Comparison of ENCODE assay signal across 8 mouse cellular contexts in the genomic region with DNA sequence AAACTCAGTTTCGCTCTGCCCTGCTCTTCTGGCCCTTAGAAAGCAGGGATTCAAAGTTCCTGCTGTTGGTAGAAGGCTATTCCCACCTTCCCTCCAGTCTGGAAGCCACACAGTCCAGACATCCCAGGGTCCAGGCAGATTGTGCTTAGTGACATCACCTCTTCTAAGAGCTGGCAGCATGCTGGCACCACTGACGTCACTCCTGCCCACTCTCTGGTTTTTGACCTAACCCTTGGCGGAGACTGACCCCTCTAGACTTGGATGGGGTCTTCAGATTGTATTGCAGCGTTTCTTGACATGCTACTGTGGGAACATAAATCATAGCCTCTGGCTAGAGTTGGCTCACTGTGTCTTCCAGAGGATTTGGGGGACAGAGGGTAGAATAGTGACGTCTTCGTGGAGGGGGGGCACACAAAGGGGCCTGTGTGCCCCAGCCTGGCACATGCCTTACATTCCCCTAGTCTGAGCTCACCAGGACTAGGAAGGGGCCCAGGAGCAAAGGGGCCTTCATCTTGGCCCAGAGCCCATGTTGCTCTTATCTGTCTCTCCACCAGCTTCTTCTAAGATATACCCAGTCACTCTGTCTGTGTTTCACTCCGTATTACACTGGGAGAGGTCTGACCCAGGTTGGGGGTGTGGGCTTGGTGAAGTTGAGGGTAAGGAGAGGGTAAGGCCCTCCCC. TPM values are rescaled to one million over a fixed set of nuclear protein-coding genes. Genes with fewer than 3 reads are reported as not detected.
DNase-seq lines count a peak whose midpoint lies in the region; ATAC-seq and TF ChIP-seq lines count a peak whose summit lies in the region.

No protein-coding gene starts in this region.

- peak; percentile 51 to 53 for DNase-seq in cerebellum, adult 18-20 months
- no peak for DNase-seq in cerebellum, postnatal 4 days (ENCODE audit: low spot score in 2 of 2)
- DNase-seq in forebrain, embryonic 11.5 days (ENCODE audit: low spot score) = no peak
- DNase-seq in frontal cortex, postnatal 10 days (ENCODE audit: low spot score in 2 of 2) = no peak
- no peak for DNase-seq in right cerebral cortex, postnatal 25 days
- DNase-seq in left cerebral cortex, adult 11 months (ENCODE audit: low spot score) = no peak

- peaks cover 35% of the 10 kb centered on the region for H3K36me3 ChIP-seq in ES-Bruce4 (ENCODE audit: control insufficient read depth, insufficient read depth, low read length, poor library complexity, severe bottlenecking)
- no peaks in the 10 kb centered on the region for H3K36me3 ChIP-seq in forebrain, embryonic 11.5 days (ENCODE audit: control insufficient read depth, insufficient read depth, low read length)
- H3K36me3 ChIP-seq in liver, embryonic 12.5 days = 0 out of 2 replicates have a peak, but pooled peaks cover 5% of the 10 kb centered on the region

- H3K9me3 ChIP-seq in ES-Bruce4 (replicated peaks; ENCODE audit: control insufficient read depth, insufficient read depth, low read length, poor library complexity, severe bottlenecking) = no peaks in the 10 kb centered on the region
- H3K9me3 ChIP-seq in forebrain, embryonic 11.5 days (ENCODE audit: control insufficient read depth, low read length) = no peaks in the 10 kb centered on the region
- H3K9me3 ChIP-seq in liver, embryonic 12.5 days (replicated peaks) = no peaks in the 10 kb centered on the region

- TF ChIP-seq EP300 in ES-Bruce4 (IDR thresholded peaks at IDR 0.05; ENCODE audit: insufficient read depth, low read depth, low read length) = no peak

- no peak for TF ChIP-seq CTCF in ES-Bruce4 (IDR thresholded peaks at IDR 0.05; ENCODE audit: low read depth, low read length)

- no peak for TF ChIP-seq POLR2A in ES-Bruce4 (IDR thresholded peaks at IDR 0.05; ENCODE audit: insufficient read depth, low read length)

- H3K4me3 ChIP-seq in ES-Bruce4 (ENCODE audit: low read depth, low read length) = peak overlapping the region; percentile 82
- H3K4me3 ChIP-seq in forebrain, embryonic 11.5 days (ENCODE audit: low read depth, low read length) = peak overlapping the region; percentile 43
- H3K4me3 ChIP-seq in liver, embryonic 12.5 days = peak overlapping the region; percentile 56

- ATAC-seq in forebrain, embryonic 11.5 days (replicated peaks; ENCODE audit: low FRiP score) = no peak
- no peak for ATAC-seq in liver, embryonic 12.5 days

- H3K4me1 ChIP-seq in ES-Bruce4 (ENCODE audit: control insufficient read depth, insufficient read depth, low read length) = peaks cover 9% of the 10 kb centered on the region
- peaks cover 11% of the 10 kb centered on the region for H3K4me1 ChIP-seq in forebrain, embryonic 11.5 days (replicated peaks; ENCODE audit: control insufficient read depth, insufficient read depth, low read length)
- H3K4me1 ChIP-seq in liver, embryonic 12.5 days = peaks cover 27% of the 10 kb centered on the region

- peak overlapping the region; percentile 87 for H3K9ac ChIP-seq in ES-Bruce4 (ENCODE audit: low read depth, poor library complexity, severe bottlenecking)
- no peak overlapping the region for H3K9ac ChIP-seq in forebrain, embryonic 11.5 days (ENCODE audit: low read length)
- H3K9ac ChIP-seq in liver, embryonic 12.5 days = no peak overlapping the region

- H3K27ac ChIP-seq in ES-Bruce4 (ENCODE audit: insufficient read depth, low read length) = no peak overlapping the region
- no peak overlapping the region for H3K27ac ChIP-seq in forebrain, embryonic 11.5 days (ENCODE audit: low read depth, low read length)
- H3K27ac ChIP-seq in liver, embryonic 12.5 days = no peak overlapping the region

- 67% methylated on average over 7 of the region's 7 CpGs for WGBS in forebrain, embryonic 11.5 days
- 56% methylated on average over 7 of the region's 7 CpGs for WGBS in liver, embryonic 12.5 days (ENCODE audit: insufficient replicate concordance)

- H3K27me3 ChIP-seq in ES-Bruce4 (ENCODE audit: control insufficient read depth, insufficient read depth, low read length, poor library complexity, severe bottlenecking) = no peaks in the 10 kb centered on the region
- peaks cover 22% of the 10 kb centered on the region for H3K27me3 ChIP-seq in forebrain, embryonic 11.5 days (ENCODE audit: control insufficient read depth, insufficient read depth, low read length)
- H3K27me3 ChIP-seq in liver, embryonic 12.5 days (replicated peaks) = peaks cover 66% of the 10 kb centered on the region

- H3K4me2 ChIP-seq in forebrain, embryonic 11.5 days (ENCODE audit: low read depth, low read length, severe bottlenecking) = peak overlapping the region; percentile 70; the same call in 1 of the 2 replicates
- peak overlapping the region; percentile 71 for H3K4me2 ChIP-seq in liver, embryonic 12.5 days

RNA-seq across cellular contexts. Expression of a gene that starts 1.6 kb away (rescaled TPM):
- polyA plus RNA-seq in ES-Bruce4 (2011; ENCODE audit: insufficient read depth, insufficient read length, low read depth, missing spikeins) = 57.6 and 58.0 TPM in 2 replicates
- polyA plus RNA-seq in forebrain, embryonic 11.5 days (2014; fragmentation: Nextera tagmentation; extraction: Ambion mirVana) = 12.9 and 14.8 TPM in 2 replicates
- polyA plus RNA-seq in liver, embryonic 12.5 days (2016; fragmentation: Nextera tagmentation; extraction: Ambion mirVana) = 6.1 and 6.3 TPM in 2 replicates

RNA-seq across cellular contexts. Expression of a gene that starts 22.6 kb away (rescaled TPM):
- polyA plus RNA-seq in ES-Bruce4 (2011; ENCODE audit: insufficient read depth, insufficient read length, low read depth, missing spikeins) = 34.1 and 34.3 TPM in 2 replicates
- 82.3 and 85.2 TPM in 2 replicates for polyA plus RNA-seq in forebrain, embryonic 11.5 days (2014; fragmentation: Nextera tagmentation; extraction: Ambion mirVana)
- 57.6 and 58.7 TPM in 2 replicates for polyA plus RNA-seq in liver, embryonic 12.5 days (2016; fragmentation: Nextera tagmentation; extraction: Ambion mirVana)

RNA-seq across cellular contexts. Expression of a gene that starts 22.6 kb away (rescaled TPM):
- polyA plus RNA-seq in ES-Bruce4 (2011; ENCODE audit: insufficient read depth, insufficient read length, low read depth, missing spikeins) = 0.49 and 0.67 TPM in 2 replicates
- 0.97 TPM in 1 of 2 replicates, not detected in the other for polyA plus RNA-seq in forebrain, embryonic 11.5 days (2014; fragmentation: Nextera tagmentation; extraction: Ambion mirVana)
- polyA plus RNA-seq in liver, embryonic 12.5 days (2016; fragmentation: Nextera tagmentation; extraction: Ambion mirVana) = not detected in 2 replicates

RNA-seq across cellular contexts. Expression of a gene that starts 28.8 kb away (rescaled TPM):
- polyA plus RNA-seq in ES-Bruce4 (2011; ENCODE audit: insufficient read depth, insufficient read length, low read depth, missing spikeins) = not detected in 2 replicates
- 0.47 and 0.79 TPM in 2 replicates for polyA plus RNA-seq in forebrain, embryonic 11.5 days (2014; fragmentation: Nextera tagmentation; extraction: Ambion mirVana)
- polyA plus RNA-seq in liver, embryonic 12.5 days (2016; fragmentation: Nextera tagmentation; extraction: Ambion mirVana) = 0.23 and 0.28 TPM in 2 replicates

RNA-seq across cellular contexts. Expression of a gene that starts 34.3 kb away (rescaled TPM):
- polyA plus RNA-seq in ES-Bruce4 (2011; ENCODE audit: insufficient read depth, insufficient read length, low read depth, missing spikeins) = not detected in 2 replicates
- 0.11 TPM in 1 of 2 replicates, not detected in the other for polyA plus RNA-seq in forebrain, embryonic 11.5 days (2014; fragmentation: Nextera tagmentation; extraction: Ambion mirVana)
- polyA plus RNA-seq in liver, embryonic 12.5 days (2016; fragmentation: Nextera tagmentation; extraction: Ambion mirVana) = 0.11 TPM in 1 of 2 replicates, not detected in the other

Comparison
In these comparisons a context has a peak if more than half of its experiments do, and no peak if none do; other contexts are left out.
1. DNase-seq: peak in cerebellum, adult 18-20 months (2 of 2); none in cerebellum, postnatal 4 days (0 of 2), forebrain, embryonic 11.5 days (single experiment), frontal cortex, postnatal 10 days (0 of 2), right cerebral cortex, postnatal 25 days (single experiment) and left cerebral cortex, adult 11 months (single experiment).
2. Peak in every context shown above with its lines, with median percentiles within 50 percentile points of each other: H3K4me3 ChIP-seq.